Mouse (Mus musculus): ENCODE data around the gene Pts. TPM values are rescaled to one million over a fixed set of nuclear protein-coding genes. Genes with fewer than 3 reads are reported as not detected.

Pts gene
- polyA plus RNA-seq, 2 experiments, result 64.2 to 64.3 TPM

GRCm38 (mm10) chr9:50527860-50528259 is 664 bp downstream of the Pts start:
- no peaks in the 10 kb centered on the region for H3K36me3 ChIP-seq (ENCODE audit: control insufficient read depth, insufficient read depth, low read length)
- DNase-seq (ENCODE audit: low spot score), result no peak
- no peak for TF ChIP-seq POLR2A (IDR thresholded peaks at IDR 0.05; ENCODE audit: borderline replicate concordance, extremely low read depth, insufficient read depth, insufficient read length)
- peaks cover 4% of the 10 kb centered on the region for H3K4me1 ChIP-seq (ENCODE audit: control insufficient read depth, insufficient read depth, low read length)
- peak overlapping the region; percentile 67 for H3K9ac ChIP-seq (ENCODE audit: low read depth, low read length, severe bottlenecking)
- peak overlapping the region; percentile 72 for H3K4me2 ChIP-seq (replicated peaks; ENCODE audit: low read depth, low read length, severe bottlenecking)
- 42% methylated on average over 7 of the region's 7 CpGs for WGBS
- no peaks in the 10 kb centered on the region for H3K27me3 ChIP-seq (ENCODE audit: control insufficient read depth, insufficient read depth, low read length)
- H3K27ac ChIP-seq (replicated peaks; ENCODE audit: low read depth, low read length), result no peak overlapping the region
- no peak for ATAC-seq (ENCODE audit: low FRiP score, low read depth)
- no peaks in the 10 kb centered on the region for H3K9me3 ChIP-seq (ENCODE audit: control insufficient read depth, low read length)
- peak overlapping the region; percentile 75 for H3K4me3 ChIP-seq (replicated peaks; ENCODE audit: low read length)

DNA sequence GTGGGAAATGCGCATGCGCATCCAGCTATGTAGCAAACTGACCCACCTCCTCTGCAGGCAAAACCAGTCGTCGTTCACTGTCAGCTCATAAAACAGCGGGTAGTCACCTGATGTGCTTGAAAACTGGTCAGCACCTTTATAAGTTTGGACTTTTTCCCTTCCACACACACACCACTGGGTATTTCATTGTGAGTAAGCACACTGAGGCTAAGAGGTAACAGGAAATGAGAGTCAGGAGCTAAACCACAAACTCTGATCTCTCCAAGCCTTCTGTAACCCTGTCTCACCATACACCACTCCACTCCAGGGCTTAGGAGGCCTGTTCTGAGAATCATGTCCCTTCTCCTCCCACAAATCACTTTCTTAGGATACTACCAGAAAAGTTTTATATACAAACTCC is 2.9 kb downstream of the Pts start:
- no peaks in the 10 kb centered on the region for H3K27me3 ChIP-seq (ENCODE audit: control insufficient read depth, insufficient read depth, low read length)
- H3K9ac ChIP-seq (ENCODE audit: low read depth, low read length, severe bottlenecking), result no peak overlapping the region
- H3K4me3 ChIP-seq (replicated peaks; ENCODE audit: low read length), result no peak overlapping the region
- ATAC-seq (ENCODE audit: low FRiP score, low read depth) (no peak), DNase-seq (ENCODE audit: low spot score) (no peak)
- peaks cover 4% of the 10 kb centered on the region for H3K4me1 ChIP-seq (ENCODE audit: control insufficient read depth, insufficient read depth, low read length)
- no peaks in the 10 kb centered on the region for H3K36me3 ChIP-seq (ENCODE audit: control insufficient read depth, insufficient read depth, low read length)
- 55% methylated on average over 5 of the region's 5 CpGs for WGBS
- H3K27ac ChIP-seq (replicated peaks; ENCODE audit: low read depth, low read length), result no peak overlapping the region
- H3K4me2 ChIP-seq (replicated peaks; ENCODE audit: low read depth, low read length, severe bottlenecking), result no peak overlapping the region
- TF ChIP-seq POLR2A (IDR thresholded peaks at IDR 0.05; ENCODE audit: borderline replicate concordance, extremely low read depth, insufficient read depth, insufficient read length), result no peak
- H3K9me3 ChIP-seq (ENCODE audit: control insufficient read depth, low read length), result no peaks in the 10 kb centered on the region

DNA sequence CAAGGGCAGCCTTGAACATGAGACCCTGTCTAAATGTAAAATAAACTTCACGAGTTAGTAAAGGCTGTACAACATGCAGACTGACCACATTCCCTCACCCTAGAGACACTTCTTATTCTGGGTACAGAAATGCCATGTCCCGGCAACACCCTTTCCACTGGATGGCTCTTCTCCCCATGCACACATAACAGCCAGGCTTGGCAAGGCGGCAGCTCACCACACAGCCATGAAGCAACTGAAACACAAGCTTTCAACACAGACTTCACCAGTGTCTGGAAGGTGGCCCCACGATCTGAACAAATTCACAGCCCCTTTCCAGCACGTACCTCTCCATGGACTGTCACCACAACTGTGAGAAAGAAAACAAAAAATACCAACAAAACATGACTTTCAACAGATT is 3.6 kb downstream of the Pts start:
- H3K4me3 ChIP-seq (replicated peaks; ENCODE audit: low read length), result no peak overlapping the region
- no peak for ATAC-seq (ENCODE audit: low FRiP score, low read depth)
- H3K9ac ChIP-seq (ENCODE audit: low read depth, low read length, severe bottlenecking), result no peak overlapping the region
- no peak overlapping the region for H3K27ac ChIP-seq (replicated peaks; ENCODE audit: low read depth, low read length)
- no peaks in the 10 kb centered on the region for H3K9me3 ChIP-seq (ENCODE audit: control insufficient read depth, low read length)
- DNase-seq (ENCODE audit: low spot score), result no peak
- TF ChIP-seq POLR2A (IDR thresholded peaks at IDR 0.05; ENCODE audit: borderline replicate concordance, extremely low read depth, insufficient read depth, insufficient read length), result no peak
- H3K27me3 ChIP-seq (ENCODE audit: control insufficient read depth, insufficient read depth, low read length), result no peaks in the 10 kb centered on the region
- no peak overlapping the region for H3K4me2 ChIP-seq (replicated peaks; ENCODE audit: low read depth, low read length, severe bottlenecking)
- peaks cover 4% of the 10 kb centered on the region for H3K4me1 ChIP-seq (ENCODE audit: control insufficient read depth, insufficient read depth, low read length)
- WGBS, result 87% methylated on average over 5 of the region's 5 CpGs
- H3K36me3 ChIP-seq (ENCODE audit: control insufficient read depth, insufficient read depth, low read length), result no peaks in the 10 kb centered on the region

- Histone ChIP-seq H3K27me3 (ENCODE audit: control insufficient read depth, insufficient read depth, low read length) (no peaks in the 10 kb centered on the region), H3K36me3 (ENCODE audit: control insufficient read depth, insufficient read depth, low read length) (no peaks in the 10 kb centered on the region), H3K27ac (replicated peaks; ENCODE audit: low read depth, low read length) (no peak overlapping the region), H3K9me3 (ENCODE audit: control insufficient read depth, low read length) (no peaks in the 10 kb centered on the region), H3K9ac (ENCODE audit: low read depth, low read length, severe bottlenecking) (no peak overlapping the region), H3K4me1 (ENCODE audit: control insufficient read depth, insufficient read depth, low read length) (no peaks in the 10 kb centered on the region; the same call in 1 of the 2 replicates), H3K4me3 (replicated peaks; ENCODE audit: low read length) (no peak overlapping the region), H3K4me2 (replicated peaks; ENCODE audit: low read depth, low read length, severe bottlenecking) (no peak overlapping the region)
- no peak for TF ChIP-seq POLR2A (IDR thresholded peaks at IDR 0.05; ENCODE audit: borderline replicate concordance, extremely low read depth, insufficient read depth, insufficient read length)
- ATAC-seq (ENCODE audit: low FRiP score, low read depth), result no peak
- WGBS, result 79% methylated on average over 5 of the region's 5 CpGs
- DNase-seq (ENCODE audit: low spot score), result no peak
Observed at GRCm38 (mm10) chr9:50522574-50522973, 6.0 kb downstream of the Pts start.

GRCm38 (mm10) chr9:50521562-50521961 is 7.0 kb downstream of the Pts start:
- ATAC-seq (ENCODE audit: low FRiP score, low read depth) (no peak), DNase-seq (ENCODE audit: low spot score) (no peak)
- H3K4me2 ChIP-seq (replicated peaks; ENCODE audit: low read depth, low read length, severe bottlenecking), result no peak overlapping the region
- 54% methylated on average over 2 of the region's 2 CpGs for WGBS
- H3K9ac ChIP-seq (ENCODE audit: low read depth, low read length, severe bottlenecking), result no peak overlapping the region
- no peak overlapping the region for H3K4me3 ChIP-seq (replicated peaks; ENCODE audit: low read length)
- no peak overlapping the region for H3K27ac ChIP-seq (replicated peaks; ENCODE audit: low read depth, low read length)
- H3K27me3 ChIP-seq (ENCODE audit: control insufficient read depth, insufficient read depth, low read length), result no peaks in the 10 kb centered on the region
- no peak for TF ChIP-seq POLR2A (IDR thresholded peaks at IDR 0.05; ENCODE audit: borderline replicate concordance, extremely low read depth, insufficient read depth, insufficient read length)
- H3K36me3 ChIP-seq (ENCODE audit: control insufficient read depth, insufficient read depth, low read length), result no peaks in the 10 kb centered on the region
- no peaks in the 10 kb centered on the region for H3K9me3 ChIP-seq (ENCODE audit: control insufficient read depth, low read length)
- no peaks in the 10 kb centered on the region for H3K4me1 ChIP-seq (ENCODE audit: control insufficient read depth, insufficient read depth, low read length)

DNA sequence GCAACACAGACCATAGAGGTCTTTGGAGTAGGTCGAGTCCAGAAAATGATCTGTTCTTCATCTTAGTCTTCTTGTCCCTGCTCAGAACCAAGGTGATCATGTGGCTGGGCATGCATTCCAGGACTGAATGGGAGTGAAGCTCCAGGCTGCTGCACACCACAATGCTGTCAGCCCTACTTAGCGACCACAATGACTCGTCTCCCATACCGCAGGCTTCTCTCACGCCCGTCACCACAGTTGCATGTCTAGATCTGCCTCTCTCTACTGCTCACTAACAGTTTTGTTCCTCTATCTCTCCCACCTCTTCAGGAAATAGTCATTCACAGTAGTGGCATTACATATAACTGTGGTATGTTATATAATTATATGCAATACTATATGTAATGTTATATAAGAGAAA is 7.8 kb downstream of the Pts start:
- 83% methylated on average over 6 of the region's 6 CpGs for WGBS
- H3K27me3 ChIP-seq (ENCODE audit: control insufficient read depth, insufficient read depth, low read length), result no peaks in the 10 kb centered on the region
- ATAC-seq (ENCODE audit: low FRiP score, low read depth) (no peak), DNase-seq (ENCODE audit: low spot score) (no peak)
- H3K4me3 ChIP-seq (replicated peaks; ENCODE audit: low read length), result no peak overlapping the region
- H3K4me1 ChIP-seq (ENCODE audit: control insufficient read depth, insufficient read depth, low read length), result no peaks in the 10 kb centered on the region
- TF ChIP-seq POLR2A (IDR thresholded peaks at IDR 0.05; ENCODE audit: borderline replicate concordance, extremely low read depth, insufficient read depth, insufficient read length), result no peak
- no peak overlapping the region for H3K4me2 ChIP-seq (replicated peaks; ENCODE audit: low read depth, low read length, severe bottlenecking)
- H3K36me3 ChIP-seq (ENCODE audit: control insufficient read depth, insufficient read depth, low read length), result no peaks in the 10 kb centered on the region
- no peak overlapping the region for H3K9ac ChIP-seq (ENCODE audit: low read depth, low read length, severe bottlenecking)
- H3K27ac ChIP-seq (replicated peaks; ENCODE audit: low read depth, low read length), result no peak overlapping the region
- H3K9me3 ChIP-seq (ENCODE audit: control insufficient read depth, low read length), result no peaks in the 10 kb centered on the region
